7 mouse cellular contexts compared by ENCODE assay signal in genomic region chr11:29373396-29374273, GRCm38 (mm10). TPM values are rescaled to one million over a fixed set of nuclear protein-coding genes. Genes with fewer than 3 reads are reported as not detected.
DNase-seq lines count a peak whose midpoint lies in the region; ATAC-seq lines count a peak whose summit lies in the region.

Ccdc88a (plus strand) TSS chr11:29373658.

- H3K27me3 ChIP-seq in embryonic facial prominence, embryonic 11.5 days (ENCODE audit: control insufficient read depth, insufficient read depth, low read length): no peaks in the 10 kb centered on the region
- H3K27me3 ChIP-seq in limb, embryonic 10.5 days (ENCODE audit: low read depth, poor library complexity, severe bottlenecking): no peaks in the 10 kb centered on the region
- H3K27me3 ChIP-seq in midbrain, embryonic 13.5 days: no peaks in the 10 kb centered on the region

- WGBS in embryonic facial prominence, embryonic 11.5 days: under 1% methylated on average over 70 of the region's 107 CpGs
- under 1% methylated on average over 103 of the region's 107 CpGs for WGBS in limb, embryonic 10.5 days
- under 1% methylated on average over 96 of the region's 107 CpGs for WGBS in midbrain, embryonic 13.5 days

- ATAC-seq in embryonic facial prominence, embryonic 11.5 days (replicated peaks; ENCODE audit: insufficient number of reproducible peaks, low FRiP score, low TSS enrichment, low read depth): peak; percentile 97
- peak; percentile 91 for ATAC-seq in granulocyte monocyte progenitor cell, adult 5-6 weeks (replicated peaks; ENCODE audit: poor library complexity, severe bottlenecking)
- peak; percentile 98 for ATAC-seq in midbrain, embryonic 13.5 days

- peak within 1 kb of the TSS; percentile 97 for H3K9ac ChIP-seq in embryonic facial prominence, embryonic 11.5 days (replicated peaks; ENCODE audit: low read length)
- peak within 1 kb of the TSS; percentile 99 for H3K9ac ChIP-seq in midbrain, embryonic 13.5 days (replicated peaks)

- peak within 1 kb of the TSS; percentile 44 for H3K4me2 ChIP-seq in embryonic facial prominence, embryonic 11.5 days (ENCODE audit: low read depth, low read length)
- H3K4me2 ChIP-seq in midbrain, embryonic 13.5 days (replicated peaks): peak within 1 kb of the TSS; percentile 56

- no peaks in the 10 kb centered on the region for H3K36me3 ChIP-seq in embryonic facial prominence, embryonic 11.5 days (replicated peaks; ENCODE audit: control insufficient read depth, insufficient read depth, low read depth, low read length)
- H3K36me3 ChIP-seq in limb, embryonic 10.5 days: peaks cover 11% of the 10 kb centered on the region
- H3K36me3 ChIP-seq in midbrain, embryonic 13.5 days: 0 out of 2 replicates have a peak, but pooled peaks cover 8% of the 10 kb centered on the region

- peak; percentile 98 for DNase-seq in adrenal gland, postnatal 14 days
- peak; percentile 97 for DNase-seq in embryonic facial prominence, embryonic 11.5 days (ENCODE audit: low spot score)
- DNase-seq in kidney, adult 11 months: peak; percentile 95
- peak; percentile 98 for DNase-seq in limb, embryonic 10.5 days (ENCODE audit: low spot score)
- peak; percentile 88 for DNase-seq in spleen, adult 12 weeks (ENCODE audit: low spot score)

- peak within 1 kb of the TSS; percentile 91 for H3K4me3 ChIP-seq in embryonic facial prominence, embryonic 11.5 days (ENCODE audit: low read depth, low read length)
- H3K4me3 ChIP-seq in limb, embryonic 10.5 days: peak within 1 kb of the TSS; percentile 75
- H3K4me3 ChIP-seq in midbrain, embryonic 13.5 days (replicated peaks): peak within 1 kb of the TSS; percentile 88

- H3K4me1 ChIP-seq in embryonic facial prominence, embryonic 11.5 days (ENCODE audit: control insufficient read depth, insufficient read depth, low read length): no peaks in the 10 kb centered on the region
- peaks cover 6% of the 10 kb centered on the region for H3K4me1 ChIP-seq in limb, embryonic 10.5 days
- peaks cover 17% of the 10 kb centered on the region for H3K4me1 ChIP-seq in midbrain, embryonic 13.5 days (replicated peaks)

- H3K9me3 ChIP-seq in embryonic facial prominence, embryonic 11.5 days (replicated peaks; ENCODE audit: control insufficient read depth, low read length): no peaks in the 10 kb centered on the region
- no peaks in the 10 kb centered on the region for H3K9me3 ChIP-seq in limb, embryonic 10.5 days (replicated peaks)
- H3K9me3 ChIP-seq in midbrain, embryonic 13.5 days: no peaks in the 10 kb centered on the region

- H3K27ac ChIP-seq in embryonic facial prominence, embryonic 11.5 days (replicated peaks; ENCODE audit: low read depth, low read length): peak within 1 kb of the TSS; percentile 96
- H3K27ac ChIP-seq in limb, embryonic 10.5 days: peak within 1 kb of the TSS; percentile 97
- peak within 1 kb of the TSS; percentile 99 for H3K27ac ChIP-seq in midbrain, embryonic 13.5 days

RNA-seq across cellular contexts. Expression of gene Ccdc88a, which starts in this region (rescaled TPM):
- 19.9 and 24.4 TPM in 2 replicates for total RNA-seq in adrenal gland, postnatal 14 days (2021)
- polyA plus RNA-seq in embryonic facial prominence, embryonic 11.5 days (2014; fragmentation: Nextera tagmentation; extraction: Ambion mirVana): 41.1 and 46.6 TPM in 2 replicates
- 23.6 and 25.7 TPM in 2 replicates for total RNA-seq in granulocyte monocyte progenitor cell, adult 5-6 weeks (2014; fragmentation: Nextera tagmentation)
- 32.3 and 35.8 TPM in 2 replicates for total RNA-seq in granulocyte monocyte progenitor cell, adult 5-6 weeks (2017)
- 29.4 and 36.4 TPM in 2 replicates for polyA plus RNA-seq in limb, embryonic 10.5 days (2016; fragmentation: Nextera tagmentation; extraction: Ambion mirVana)
- 77.6 and 87.4 TPM in 2 replicates for polyA plus RNA-seq in midbrain, embryonic 13.5 days (2015; fragmentation: Nextera tagmentation; extraction: Ambion mirVana)

Comparison
In these comparisons a context has a peak if more than half of its experiments do, and no peak if none do; other contexts are left out.
1. Peak in every context shown above with its lines: DNase-seq, ATAC-seq, H3K4me3 ChIP-seq and H3K27ac ChIP-seq.